Mouse (Mus musculus) left cerebral cortex, adult 9 months (tissue): ENCODE data around the gene Gm8108.
"Not testable (repeated sequence)": the region's sequence is repeated elsewhere in the genome, so short reads cannot be mapped to it uniquely, and the experiment has no call there.

ENCODE experiments used
- DNase-seq, 2 experiments: peaks; one replicate each; pipeline ENCODE4 v3.0.0; 2022; ENCODE audit warnings: low spot score in 2 of 2

Gene Gm8108

GRCm38 (mm10) chr14:4110426-4110825, at the start of gene Gm8108:
Gene Gm8108 (plus strand): TSS chr14:4110526.
- not testable (repeated sequence) for DNase-seq

DNA sequence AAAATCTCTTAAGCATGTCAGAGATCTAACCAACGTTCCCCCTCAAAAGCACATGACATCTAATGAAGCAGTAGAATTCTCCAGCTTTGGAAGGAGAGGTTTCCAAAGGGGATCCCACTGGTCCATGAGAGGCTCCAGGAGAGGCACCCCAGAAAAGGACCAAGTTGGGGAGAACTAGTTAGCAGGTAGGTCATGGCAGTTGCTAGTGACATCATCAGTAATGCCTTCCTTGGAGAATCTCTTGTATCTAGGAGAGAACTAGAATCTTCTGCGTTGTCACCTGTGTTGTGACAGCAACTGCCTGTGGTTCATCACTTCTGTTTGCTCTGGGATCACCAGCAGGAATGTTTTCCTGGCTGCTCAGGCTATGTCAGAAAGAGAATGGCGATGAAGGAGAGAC, 26.5 kb upstream of the Gm8108 start, which contains the start of gene Gm3115:
Gm3115 (plus strand) TSS at position 301 of the 400 bp plus-strand sequence.
- DNase-seq = not testable (repeated sequence)

- DNase-seq = not testable (repeated sequence)
Observed at GRCm38 (mm10) chr14:4141646-4142045, 31.3 kb downstream of the Gm8108 start.

GRCm38 (mm10) chr14:4164730-4165129, 54.4 kb downstream of the Gm8108 start, which contains the start of gene Gm3127:
Gene Gm3127 (plus strand): TSS chr14:4165030.
- DNase-seq = not testable (repeated sequence)

- peak in 1 of 2 experiments; percentile 1 for DNase-seq
Observed at GRCm38 (mm10) chr14:4182030-4182429, 71.7 kb downstream of the Gm8108 start.
